ENCODE assay signal across 8 mouse cellular contexts in the genomic region with DNA sequence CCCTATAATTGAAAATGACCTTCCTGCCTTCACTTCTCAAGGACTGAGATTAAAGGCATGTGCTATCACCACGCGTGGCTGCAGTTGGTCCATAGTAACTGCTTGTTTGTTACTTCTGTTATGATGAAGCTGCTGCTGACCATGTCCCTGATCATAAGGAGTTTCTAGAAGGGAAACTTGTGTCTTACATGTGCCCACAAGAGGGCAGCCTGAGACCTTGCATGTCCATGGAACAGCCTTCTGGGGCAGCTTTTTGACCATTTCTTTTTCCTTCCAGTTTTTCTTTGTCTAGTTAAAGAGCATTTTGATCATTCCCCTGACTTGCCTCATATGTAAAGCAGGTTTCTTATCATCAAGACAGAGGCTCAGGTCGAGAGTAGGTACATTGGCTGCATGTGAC. TPM values are rescaled to one million over a fixed set of nuclear protein-coding genes. Genes with fewer than 3 reads are reported as not detected.
DNase-seq lines count a peak whose midpoint lies in the region; ATAC-seq lines count a peak whose summit lies in the region.

No protein-coding gene starts in this region.

- no peaks in the 10 kb centered on the region for H3K27me3 ChIP-seq in hindbrain, embryonic 14.5 days (ENCODE audit: control insufficient read depth, insufficient read depth, low read length)
- no peaks in the 10 kb centered on the region for H3K27me3 ChIP-seq in hindbrain, embryonic 16.5 days (replicated peaks; ENCODE audit: control insufficient read depth, insufficient read depth, low read length)

- H3K27ac ChIP-seq in hindbrain, embryonic 14.5 days = no peak overlapping the region
- no peak overlapping the region for H3K27ac ChIP-seq in hindbrain, embryonic 16.5 days (ENCODE audit: low read depth, low read length)

- no peaks in the 10 kb centered on the region for H3K4me1 ChIP-seq in hindbrain, embryonic 14.5 days (replicated peaks; ENCODE audit: control insufficient read depth, insufficient read depth, low read length)
- no peaks in the 10 kb centered on the region for H3K4me1 ChIP-seq in hindbrain, embryonic 16.5 days (ENCODE audit: control insufficient read depth, insufficient read depth, low read depth, low read length)

- H3K4me3 ChIP-seq in hindbrain, embryonic 14.5 days (replicated peaks; ENCODE audit: low read length) = no peak overlapping the region
- no peak overlapping the region for H3K4me3 ChIP-seq in hindbrain, embryonic 16.5 days (ENCODE audit: low read length)

- no peaks in the 10 kb centered on the region for H3K36me3 ChIP-seq in hindbrain, embryonic 14.5 days (replicated peaks; ENCODE audit: control insufficient read depth, insufficient read depth)
- no peaks in the 10 kb centered on the region for H3K36me3 ChIP-seq in hindbrain, embryonic 16.5 days (ENCODE audit: control insufficient read depth, insufficient read depth, low read length)

- WGBS in hindbrain, embryonic 14.5 days = 29% methylated on average over 3 of the region's 3 CpGs
- WGBS in hindbrain, embryonic 16.5 days = 26% methylated on average over 3 of the region's 3 CpGs

- H3K4me2 ChIP-seq in hindbrain, embryonic 14.5 days (replicated peaks) = no peak overlapping the region
- no peak overlapping the region for H3K4me2 ChIP-seq in hindbrain, embryonic 16.5 days (ENCODE audit: low read length)

- peak; percentile 58 for DNase-seq in hindbrain, embryonic 14.5 days (ENCODE audit: low spot score)
- peak; percentile 15 to 30 for DNase-seq in B cell, adult 2 months
- DNase-seq in adipocyte (ENCODE audit: low spot score) = peak; percentile 72
- peak; percentile 61 for DNase-seq in embryo, embryonic 10 days (ENCODE audit: low spot score)
- DNase-seq in kidney, adult 9 months = peak; percentile 36
- DNase-seq in lung, postnatal 10 days = peak; percentile 47
- DNase-seq in thymus, postnatal 4 days = peak; percentile 25

- no peaks in the 10 kb centered on the region for H3K9me3 ChIP-seq in hindbrain, embryonic 14.5 days (ENCODE audit: control insufficient read depth, low read length)
- H3K9me3 ChIP-seq in hindbrain, embryonic 16.5 days (ENCODE audit: control insufficient read depth, low read length) = no peaks in the 10 kb centered on the region

- ATAC-seq in hindbrain, embryonic 14.5 days (ENCODE audit: low FRiP score) = no peak
- no peak for ATAC-seq in hindbrain, embryonic 16.5 days

- H3K9ac ChIP-seq in hindbrain, embryonic 14.5 days = no peak overlapping the region
- H3K9ac ChIP-seq in hindbrain, embryonic 16.5 days (ENCODE audit: low read depth, low read length) = no peak overlapping the region

RNA-seq across cellular contexts. Expression of a gene that starts 27.8 kb away (rescaled TPM):
- polyA plus RNA-seq in hindbrain, embryonic 14.5 days (2014; fragmentation: Nextera tagmentation; extraction: Ambion mirVana) = 38.2 and 44.6 TPM in 2 replicates
- polyA plus RNA-seq in hindbrain, embryonic 16.5 days (2015; fragmentation: Nextera tagmentation; extraction: Ambion mirVana) = 55.0 and 57.6 TPM in 2 replicates
